Mouse (Mus musculus): ENCODE measurements around the gene Vmn2r36.
"Not testable (repeated sequence)": the region's sequence is repeated elsewhere in the genome, so short reads cannot be mapped to it uniquely, and the experiment has no call there.

Gene Vmn2r36

DNA sequence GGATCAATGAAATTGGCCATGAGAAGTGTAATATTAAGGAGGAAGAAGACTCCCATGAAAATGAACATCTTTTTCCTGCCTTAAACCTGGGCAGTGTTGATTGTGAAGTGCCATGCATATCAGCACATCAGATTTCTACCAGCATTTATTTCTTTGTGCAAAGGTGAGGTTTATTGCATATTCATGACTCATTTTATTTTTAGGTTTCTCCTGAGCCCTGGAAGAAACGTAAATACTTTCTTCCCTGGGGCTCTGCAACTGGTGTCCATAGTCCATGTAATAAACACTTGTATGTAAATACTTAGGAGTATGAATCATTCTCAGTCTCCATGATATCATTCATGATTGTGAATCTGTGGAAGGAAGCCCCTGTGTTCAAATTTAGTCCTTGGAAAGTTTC lies at the start of gene Vmn2r36:
Vmn2r36 (minus strand) TSS at position 101 of the 400 bp plus-strand sequence.
- DNase-seq (ENCODE audit: low read depth, low spot score) = not testable (repeated sequence)

All from mesoderm, embryonic 11.5 days (tissue).